Mouse (Mus musculus) embryonic facial prominence, embryonic 15.5 days (tissue): Measurements from ENCODE around the gene Ubc. TPM values are rescaled to one million over a fixed set of nuclear protein-coding genes. Genes with fewer than 3 reads are reported as not detected.

Experiments
- ATAC-seq: fragments of 200-750 bp; cut with Nextera tagmentation; 2 replicates; pipeline ENCODE4 v1.8.0; 2017; ENCODE audit warnings: low read depth, moderate TSS enrichment; ENCODE audit not compliant: insufficient number of reproducible peaks, low FRiP score, low TSS enrichment
- H3K27ac ChIP-seq: fragments of 300-500 bp; sonication (generic); replicated peaks from 2 replicates; pipeline ENCODE4 v1.5.1; 2015; ENCODE audit warnings: mild to moderate bottlenecking, inconsistent platforms
- H3K27me3 ChIP-seq: fragments of 300-500 bp; sonication (generic); 2 replicates; pipeline ENCODE4 v1.6.1; 2015; ENCODE audit warnings: inconsistent platforms
- H3K36me3 ChIP-seq: fragments of 300-500 bp; sonication (generic); 2 replicates; pipeline ENCODE4 v1.6.1; 2015; ENCODE audit warnings: mild to moderate bottlenecking, inconsistent platforms
- H3K4me1 ChIP-seq: fragments of 300-500 bp; sonication (generic); 2 replicates; pipeline ENCODE4 v1.6.1; 2015; ENCODE audit warnings: inconsistent platforms
- H3K4me2 ChIP-seq: fragments of 300-500 bp; sonication (generic); replicated peaks from 2 replicates; pipeline ENCODE4 v1.6.1; 2015; ENCODE audit warnings: mild to moderate bottlenecking, inconsistent platforms
- H3K4me3 ChIP-seq: fragments of 300-500 bp; sonication (generic); replicated peaks from 2 replicates; pipeline ENCODE4 v1.5.1; 2015; ENCODE audit warnings: mild to moderate bottlenecking, inconsistent platforms
- H3K9ac ChIP-seq: fragments of 300-500 bp; sonication (generic); 2 replicates; pipeline ENCODE4 v1.6.1; 2015; ENCODE audit warnings: inconsistent platforms
- H3K9me3 ChIP-seq: fragments of 300-500 bp; sonication (generic); replicated peaks from 2 replicates; pipeline ENCODE4 v1.6.1; 2016; ENCODE audit warnings: inconsistent platforms
- WGBS: fragments of 180-500 bp; shearing (Covaris S2); methylation state at CpG from one replicate; pipeline ENCODE4 v1.1.7; 2015; 5-methylcytosine and 5-hydroxymethylcytosine counted together
- polyA plus RNA-seq: library from polyadenylated mRNA; unstranded; fragments of >200 nt; fragmentation: Nextera tagmentation; extraction: Ambion mirVana; gene quantifications from 2 replicates; pipeline ENCODE4 v1.2.1, GENCODE M21; 2015

Gene Ubc
- polyA plus RNA-seq, 1 experiment from 2014 or later, result 1,100 TPM

GRCm38 (mm10) chr5:125358270-125358608 lies 31.8 kb downstream of the Ubc start:
- 81% methylated on average over 5 of the region's 5 CpGs for WGBS

GRCm38 (mm10) chr5:125357543-125358269 lies 32.3 kb downstream of the Ubc start:
- no peak overlapping the region for H3K9ac ChIP-seq
- no peak overlapping the region for H3K4me2 ChIP-seq
- 75% methylated on average over 12 of the region's 12 CpGs for WGBS
- no peaks in the 10 kb centered on the region for H3K27me3 ChIP-seq
- no peak for ATAC-seq
- H3K4me3 ChIP-seq, result no peak overlapping the region
- peaks cover 17% of the 10 kb centered on the region for H3K4me1 ChIP-seq
- no peaks in the 10 kb centered on the region for H3K36me3 ChIP-seq
- H3K27ac ChIP-seq, result no peak overlapping the region
- H3K9me3 ChIP-seq, result no peaks in the 10 kb centered on the region

More at GRCm38 (mm10) chr5:125358270-125358608, 31.8 kb downstream of the Ubc start:
- Histone ChIP-seq H3K36me3 (no peaks in the 10 kb centered on the region), H3K4me2 (no peak overlapping the region), H3K4me1 (peaks cover 17% of the 10 kb centered on the region), H3K9me3 (no peaks in the 10 kb centered on the region), H3K27ac (no peak overlapping the region), H3K9ac (no peak overlapping the region), H3K4me3 (no peak overlapping the region), H3K27me3 (no peaks in the 10 kb centered on the region)
- ATAC-seq, result no peak

DNA sequence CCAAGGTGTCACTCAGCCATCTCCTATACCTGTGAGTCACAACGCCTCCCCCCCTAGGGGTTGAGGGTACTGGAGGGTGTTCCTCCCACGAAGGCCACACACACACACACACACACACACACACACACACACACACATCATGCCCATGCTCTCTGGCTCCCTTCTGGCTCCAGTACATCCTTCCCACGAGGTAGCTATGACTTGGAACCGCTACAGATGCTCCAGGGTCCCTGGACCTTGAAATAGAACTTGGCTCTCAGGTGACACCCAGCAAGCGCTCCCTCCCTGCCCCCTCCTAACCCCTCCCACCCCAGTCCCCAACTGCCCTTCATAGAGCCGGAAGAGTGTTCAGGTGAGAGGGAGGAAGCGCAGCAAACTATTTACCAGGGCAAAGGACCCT lies 34.4 kb downstream of the Ubc start:
- Histone ChIP-seq H3K4me2 (no peak overlapping the region), H3K27ac (no peak overlapping the region), H3K36me3 (no peaks in the 10 kb centered on the region), H3K4me3 (no peak overlapping the region), H3K4me1 (peaks cover 13% of the 10 kb centered on the region), H3K9me3 (no peaks in the 10 kb centered on the region), H3K9ac (no peak overlapping the region), H3K27me3 (no peaks in the 10 kb centered on the region)
- WGBS, result 40% methylated on average over 7 of the region's 7 CpGs
- no peak; the same call in 1 of the 2 replicates for ATAC-seq

GRCm38 (mm10) chr5:125354885-125355492 lies 35.0 kb downstream of the Ubc start:
- no peak overlapping the region for H3K4me2 ChIP-seq
- peaks cover 10% of the 10 kb centered on the region; the same call in 1 of the 2 replicates for H3K4me1 ChIP-seq
- WGBS, result 35% methylated on average over 7 of the region's 7 CpGs
- no peak for ATAC-seq
- H3K4me3 ChIP-seq, result no peak overlapping the region
- no peaks in the 10 kb centered on the region for H3K27me3 ChIP-seq
- H3K9me3 ChIP-seq, result no peaks in the 10 kb centered on the region
- no peaks in the 10 kb centered on the region for H3K36me3 ChIP-seq
- no peak overlapping the region for H3K27ac ChIP-seq
- H3K9ac ChIP-seq, result no peak overlapping the region

DNA sequence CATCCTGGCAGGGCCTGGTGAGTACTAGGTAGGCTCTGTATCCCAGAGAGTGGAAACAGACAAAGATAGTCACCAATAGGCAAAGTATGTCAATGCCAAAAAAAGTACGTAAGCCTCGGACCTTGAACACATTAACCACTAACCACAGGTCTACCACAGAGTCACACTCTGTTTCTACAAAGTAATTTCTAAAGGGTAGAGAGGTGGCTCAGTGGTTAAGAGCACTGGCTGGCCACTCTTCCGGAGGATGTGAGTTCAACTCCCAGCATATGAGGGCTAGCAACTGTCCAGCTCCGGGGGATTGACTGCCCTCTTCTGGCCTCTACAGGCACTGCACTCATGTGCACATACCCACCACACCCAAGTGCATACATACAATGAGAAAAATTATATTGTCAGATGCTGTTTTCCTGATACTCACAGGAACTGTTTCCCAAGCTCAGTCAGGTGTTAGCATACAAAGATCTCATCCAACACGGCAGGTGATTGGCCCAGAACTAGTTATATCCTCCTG lies 37.2 kb downstream of the Ubc start:
- Histone ChIP-seq H3K4me1 (peaks cover 10% of the 10 kb centered on the region; the same call in 1 of the 2 replicates), H3K9ac (no peak overlapping the region), H3K4me3 (no peak overlapping the region), H3K9me3 (no peaks in the 10 kb centered on the region), H3K27ac (no peak overlapping the region), H3K4me2 (no peak overlapping the region), H3K36me3 (no peaks in the 10 kb centered on the region), H3K27me3 (no peaks in the 10 kb centered on the region)
- 94% methylated on average over 5 of the region's 5 CpGs for WGBS
- ATAC-seq, result no peak

- Histone ChIP-seq H3K27me3 (no peaks in the 10 kb centered on the region), H3K9me3 (no peaks in the 10 kb centered on the region), H3K4me2 (no peak overlapping the region), H3K4me3 (no peak overlapping the region), H3K4me1 (peaks cover 10% of the 10 kb centered on the region; the same call in 1 of the 2 replicates), H3K27ac (no peak overlapping the region), H3K9ac (no peak overlapping the region), H3K36me3 (no peaks in the 10 kb centered on the region)
- WGBS, result 96% methylated on average over 5 of the region's 5 CpGs
- ATAC-seq, result no peak
Observed at GRCm38 (mm10) chr5:125351939-125352338, 38.1 kb downstream of the Ubc start.

GRCm38 (mm10) chr5:125351057-125351456 lies 38.9 kb downstream of the Ubc start:
- Histone ChIP-seq H3K27me3 (no peaks in the 10 kb centered on the region), H3K9ac (no peak overlapping the region), H3K36me3 (no peaks in the 10 kb centered on the region), H3K4me1 (peaks cover 8% of the 10 kb centered on the region; the same call in 1 of the 2 replicates), H3K9me3 (no peaks in the 10 kb centered on the region), H3K4me2 (no peak overlapping the region), H3K4me3 (no peak overlapping the region), H3K27ac (no peak overlapping the region)
- no peak for ATAC-seq
- 59% methylated on average over 8 of the region's 8 CpGs for WGBS

- H3K27ac ChIP-seq, result no peak overlapping the region
- no peaks in the 10 kb centered on the region for H3K4me1 ChIP-seq
- H3K4me2 ChIP-seq, result no peak overlapping the region
- H3K27me3 ChIP-seq, result no peaks in the 10 kb centered on the region
- WGBS, result 63% methylated on average over 3 of the region's 3 CpGs
- H3K9ac ChIP-seq, result no peak overlapping the region
- no peaks in the 10 kb centered on the region for H3K9me3 ChIP-seq
- no peaks in the 10 kb centered on the region for H3K36me3 ChIP-seq
- ATAC-seq, result no peak
- H3K4me3 ChIP-seq, result no peak overlapping the region
Observed at GRCm38 (mm10) chr5:125349391-125349790, 40.6 kb downstream of the Ubc start.

DNA sequence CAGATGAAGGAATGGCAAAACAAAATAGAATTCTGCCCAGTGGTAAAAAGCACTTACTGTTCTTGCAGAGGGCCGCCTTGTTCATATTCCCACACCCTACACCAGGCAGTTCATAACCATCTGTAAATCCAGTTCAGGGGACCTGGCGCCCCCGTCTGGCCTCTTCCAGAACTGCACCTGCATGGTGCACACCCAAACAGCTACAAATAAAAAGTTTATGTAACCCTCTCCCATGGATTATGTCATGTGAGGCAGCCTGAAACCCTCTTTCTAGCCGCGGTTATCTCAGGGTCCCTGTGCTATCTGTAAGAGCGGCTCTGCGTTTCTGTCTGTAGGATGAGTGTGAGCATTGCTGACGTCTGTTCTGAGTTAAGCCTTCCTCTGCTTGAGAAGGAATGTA lies 41.5 kb downstream of the Ubc start:
- ATAC-seq, result no peak
- no peak overlapping the region for H3K9ac ChIP-seq
- no peaks in the 10 kb centered on the region for H3K9me3 ChIP-seq
- H3K4me1 ChIP-seq, result no peaks in the 10 kb centered on the region
- 34% methylated on average over 8 of the region's 8 CpGs for WGBS
- H3K4me3 ChIP-seq, result no peak overlapping the region
- H3K36me3 ChIP-seq, result no peaks in the 10 kb centered on the region
- H3K4me2 ChIP-seq, result no peak overlapping the region
- H3K27me3 ChIP-seq, result no peaks in the 10 kb centered on the region
- no peak overlapping the region for H3K27ac ChIP-seq

DNA sequence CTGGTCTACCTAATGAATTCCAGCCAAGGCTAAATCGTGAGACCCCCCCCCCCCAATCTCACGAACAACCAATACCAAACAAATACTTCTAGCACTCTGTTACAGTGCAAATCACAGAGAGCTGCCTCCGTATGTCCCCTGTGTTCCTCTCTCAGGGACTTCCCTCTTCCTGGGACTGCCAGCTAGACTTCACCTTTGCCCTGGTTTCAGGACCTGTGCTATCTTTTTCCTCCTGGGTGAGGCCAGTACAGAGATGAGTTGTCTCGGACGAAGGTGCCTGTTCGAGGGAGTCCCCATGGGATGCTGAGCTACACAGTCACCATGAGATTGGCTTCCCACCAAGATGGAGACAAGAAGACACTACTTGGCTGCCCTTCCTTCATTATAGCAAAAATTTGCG lies 41.9 kb downstream of the Ubc start:
- Histone ChIP-seq H3K27ac (no peak overlapping the region), H3K4me2 (no peak overlapping the region), H3K36me3 (no peaks in the 10 kb centered on the region), H3K27me3 (no peaks in the 10 kb centered on the region), H3K4me1 (no peaks in the 10 kb centered on the region), H3K4me3 (no peak overlapping the region), H3K9me3 (no peaks in the 10 kb centered on the region), H3K9ac (no peak overlapping the region)
- no peak for ATAC-seq
- WGBS, result 67% methylated on average over 7 of the region's 7 CpGs

DNA sequence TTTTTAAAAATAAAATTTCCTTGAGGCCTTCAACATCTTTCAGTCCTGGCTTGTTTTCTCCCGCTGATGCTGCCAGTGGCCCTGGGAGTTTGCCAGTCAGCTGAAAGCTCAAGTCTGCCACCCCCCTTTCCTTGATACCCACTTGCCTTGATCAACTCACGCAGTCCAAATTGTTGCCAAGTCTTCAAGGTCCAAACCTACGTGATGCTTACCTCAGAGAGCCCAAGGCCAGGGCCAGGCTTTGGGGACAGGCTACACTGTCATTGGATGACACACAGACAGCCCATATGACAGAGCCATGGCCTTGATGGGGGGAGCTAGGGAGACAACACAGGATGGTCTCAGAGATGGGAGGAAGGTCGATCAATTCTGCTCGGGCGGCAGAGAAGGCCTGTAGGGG lies 45.7 kb downstream of the Ubc start:
- no peaks in the 10 kb centered on the region for H3K9me3 ChIP-seq
- 93% methylated on average over 6 of the region's 6 CpGs for WGBS
- ATAC-seq, result no peak
- peaks cover 18% of the 10 kb centered on the region for H3K4me1 ChIP-seq
- no peaks in the 10 kb centered on the region for H3K36me3 ChIP-seq
- H3K27ac ChIP-seq, result no peak overlapping the region
- no peaks in the 10 kb centered on the region for H3K27me3 ChIP-seq
- no peak overlapping the region for H3K4me3 ChIP-seq
- H3K9ac ChIP-seq, result no peak overlapping the region
- no peak overlapping the region for H3K4me2 ChIP-seq
